Mouse (Mus musculus) lung, adult 18-20 months (tissue): ENCODE data around the gene Cys1.

Experiments
- DNase-seq, 2 experiments: peaks; one replicate each; pipeline ENCODE4 v3.0.0; 2022; ENCODE audit warnings: mixed read lengths in 2 of 2

Cys1 gene

DNA sequence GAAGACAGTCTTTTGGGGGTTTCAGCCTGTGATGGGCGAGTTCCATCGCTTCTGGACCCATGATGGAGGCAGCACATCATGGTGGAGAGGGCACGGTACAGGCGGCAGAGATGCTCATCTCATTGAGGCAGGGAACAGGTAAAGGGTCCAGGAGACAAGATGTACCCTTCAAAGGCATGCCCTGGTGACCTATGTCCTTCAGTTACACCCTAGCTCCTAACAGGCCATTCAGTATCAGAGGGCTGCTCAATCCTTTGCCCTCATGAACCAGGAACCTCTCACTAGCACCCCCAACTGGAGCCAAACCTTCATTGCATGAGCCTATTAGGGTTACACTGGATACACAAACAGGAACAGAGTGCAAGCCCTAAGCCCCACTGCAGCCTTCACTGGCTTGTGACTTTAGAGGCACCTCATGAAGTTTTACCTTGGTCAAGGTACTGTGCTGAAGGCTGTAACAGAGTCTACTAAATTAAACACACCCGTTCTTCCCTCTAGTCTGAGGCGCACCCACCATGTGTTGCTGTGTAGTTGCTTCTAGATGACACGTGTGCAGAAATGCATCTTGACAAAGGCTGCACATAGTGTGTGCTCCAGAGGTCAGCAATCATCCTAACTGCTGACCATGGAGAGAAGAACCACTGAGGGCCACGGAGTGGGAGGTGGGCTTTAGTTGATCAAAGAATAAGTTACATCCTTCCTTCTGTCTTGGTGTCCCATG is 16.0 kb upstream of the Cys1 start:
- DNase-seq, result no peak

DNA sequence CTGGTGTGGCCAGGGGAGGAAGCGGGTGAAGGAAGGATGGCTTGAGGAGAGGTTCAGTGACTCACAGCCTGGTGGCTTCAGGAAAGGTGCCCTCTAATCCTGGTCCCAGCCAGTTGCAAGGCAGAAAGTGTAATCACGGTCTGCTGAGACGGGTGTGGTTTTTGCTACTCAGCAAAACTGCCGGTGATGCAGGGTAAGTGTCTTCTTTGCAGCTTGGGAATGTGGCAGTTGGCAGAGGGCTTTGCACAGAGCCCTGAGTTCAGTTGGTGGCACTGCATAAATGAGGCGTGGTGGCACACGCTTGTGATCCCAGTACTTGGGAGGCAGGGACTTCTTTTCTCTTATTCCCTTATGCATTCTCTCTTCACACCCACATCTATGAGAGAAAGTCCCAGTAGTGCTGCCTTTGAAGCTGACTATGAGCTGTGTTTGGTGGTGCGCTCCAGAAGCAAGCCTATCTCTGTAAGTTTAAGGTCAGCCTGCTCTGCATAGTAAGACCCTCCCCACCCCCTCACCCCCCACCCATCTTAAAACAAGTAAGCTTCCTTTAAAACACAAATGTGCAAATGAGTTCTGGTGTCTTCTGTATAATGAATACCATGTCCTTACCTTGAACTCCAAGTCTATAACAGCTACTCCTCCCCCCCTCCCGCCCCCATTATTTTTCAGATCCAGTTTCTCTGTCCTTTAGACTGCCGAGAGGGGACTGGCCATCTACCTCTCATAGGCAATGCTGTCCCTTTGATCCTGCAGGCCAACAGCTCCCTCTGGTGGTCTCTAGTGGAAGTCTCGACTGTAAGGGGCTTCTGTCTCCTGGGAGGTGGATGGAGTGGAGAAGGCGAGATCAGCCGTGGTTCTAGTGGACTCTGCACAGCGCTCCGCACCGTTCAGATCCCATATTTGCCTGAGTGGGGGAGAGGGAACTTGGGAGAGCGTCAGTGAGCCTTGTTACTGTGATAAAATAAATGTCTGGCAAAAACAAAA is 15.2 kb upstream of the Cys1 start:
- DNase-seq, result peak; percentile 83 to 87

DNA sequence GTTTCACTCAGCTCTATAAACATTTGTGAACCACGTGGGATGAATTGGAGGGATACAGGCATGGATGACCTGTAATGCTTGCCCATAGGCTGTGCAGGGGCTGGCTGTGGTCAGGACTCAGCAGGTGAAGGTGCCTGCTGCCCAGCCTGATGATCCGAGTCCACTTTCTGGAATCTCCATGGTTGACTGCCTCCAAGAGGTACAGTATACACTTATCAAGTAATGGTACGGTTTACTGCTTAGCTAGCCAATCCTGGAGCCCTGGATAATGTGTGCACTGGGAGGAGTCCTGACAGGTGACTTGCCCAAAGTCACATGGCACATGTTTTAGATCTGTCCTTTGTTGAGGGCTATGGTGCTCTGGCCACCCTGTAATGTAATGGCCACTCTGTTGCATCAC is 8.7 kb upstream of the Cys1 start:
- no peak for DNase-seq

DNA sequence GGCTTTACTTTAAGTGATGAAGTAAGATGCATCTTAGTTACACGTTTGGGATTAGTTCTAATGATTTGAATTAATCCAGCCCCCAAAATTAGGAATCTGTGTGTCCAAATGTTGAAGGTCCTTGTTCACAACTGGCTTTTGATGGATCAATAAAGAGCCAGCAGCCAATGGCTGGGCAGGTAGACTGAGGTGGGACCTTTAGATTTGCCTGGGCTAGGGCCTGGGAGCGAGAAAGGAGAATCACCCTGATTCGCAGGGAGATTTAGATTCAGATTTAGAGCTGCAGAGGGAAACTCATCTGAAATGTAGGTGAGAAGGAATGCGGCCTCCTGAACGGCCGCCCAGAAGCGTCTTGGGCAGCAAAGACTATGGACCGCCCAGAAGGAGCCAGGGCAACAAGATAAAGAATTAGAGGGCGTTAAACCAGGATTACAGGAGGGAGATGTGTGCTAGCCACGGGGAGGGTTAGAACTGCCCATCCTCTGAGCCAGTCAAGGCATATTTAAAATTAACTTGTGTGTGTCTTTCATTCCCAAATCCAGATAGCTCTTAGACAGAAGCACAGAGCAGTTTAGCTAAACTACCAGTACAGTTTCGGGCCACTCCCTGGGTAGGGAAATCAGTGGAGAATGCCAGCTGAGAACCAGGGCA is 5.2 kb upstream of the Cys1 start:
- DNase-seq, result no peak

DNA sequence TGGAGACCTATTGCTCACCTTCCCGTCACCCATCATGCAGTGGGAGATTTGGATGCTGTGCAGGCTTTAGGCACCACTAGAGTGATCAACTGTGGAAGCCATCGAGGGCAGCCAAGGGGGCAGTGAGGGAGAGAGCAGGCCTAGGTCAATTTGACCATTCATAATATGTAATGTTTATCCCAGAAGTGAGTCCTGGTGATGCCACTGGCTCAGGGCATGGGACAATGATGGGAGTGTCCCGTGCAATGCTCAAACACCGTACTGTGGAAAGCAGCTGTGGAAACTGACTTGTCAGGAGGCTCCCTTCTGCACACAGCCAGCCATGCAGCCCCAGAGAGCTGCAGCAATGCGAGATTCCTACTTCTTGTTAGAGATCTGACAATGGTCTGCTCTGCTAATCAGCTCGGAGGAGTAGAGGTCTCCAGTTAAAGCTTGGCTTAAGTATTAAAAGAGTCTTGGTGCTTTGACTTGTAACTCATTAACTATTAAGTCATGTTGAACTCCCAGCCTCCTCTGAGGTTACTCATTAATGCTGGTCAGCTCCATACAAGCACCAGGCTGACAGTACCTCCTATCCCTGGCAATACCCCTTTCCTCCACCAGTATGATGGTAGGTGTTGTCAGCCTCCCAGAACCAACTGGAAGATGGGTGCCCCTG is 4.6 kb upstream of the Cys1 start:
- no peak for DNase-seq

DNA sequence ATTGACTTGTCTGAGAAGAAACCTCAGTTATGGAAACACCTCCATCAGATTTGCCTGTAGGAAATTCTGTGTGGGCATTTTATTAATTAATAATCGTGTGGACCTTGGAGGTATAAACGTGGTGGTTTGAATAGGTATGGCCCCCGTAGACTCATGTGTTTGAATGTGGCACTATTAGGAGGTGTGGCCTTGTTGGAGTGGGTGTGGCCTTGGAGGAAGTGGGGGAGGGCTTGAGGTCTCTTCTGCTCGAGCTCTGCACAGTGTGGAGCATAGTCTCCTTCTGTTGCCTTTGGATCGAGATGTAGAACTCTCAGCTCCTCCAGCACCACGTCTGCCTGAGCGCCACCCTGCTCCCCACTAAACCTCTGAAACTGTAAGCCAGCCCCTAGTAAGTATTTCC is 1.8 kb upstream of the Cys1 start:
- no peak for DNase-seq

DNA sequence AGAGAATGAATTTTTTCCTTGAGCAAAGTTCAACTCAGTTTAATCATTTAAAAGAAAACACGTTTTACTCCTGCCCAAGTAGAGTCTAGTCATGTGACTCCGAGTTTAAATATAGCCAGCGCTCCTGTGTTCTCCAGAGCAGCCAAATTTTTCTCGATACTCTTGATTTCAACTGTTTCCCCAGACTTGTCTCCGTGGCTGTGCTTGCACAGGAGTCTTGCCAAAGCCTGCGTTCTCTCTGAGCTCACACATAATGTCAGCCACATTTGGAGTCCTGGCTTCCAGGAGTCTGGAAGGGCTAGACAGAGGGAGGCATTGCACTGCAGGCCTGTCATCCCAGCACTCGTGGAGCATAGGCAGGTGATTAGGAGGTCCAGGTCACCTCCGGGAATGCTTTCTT is 950 bp upstream of the Cys1 start:
- peak; percentile 27 to 53 for DNase-seq

DNA sequence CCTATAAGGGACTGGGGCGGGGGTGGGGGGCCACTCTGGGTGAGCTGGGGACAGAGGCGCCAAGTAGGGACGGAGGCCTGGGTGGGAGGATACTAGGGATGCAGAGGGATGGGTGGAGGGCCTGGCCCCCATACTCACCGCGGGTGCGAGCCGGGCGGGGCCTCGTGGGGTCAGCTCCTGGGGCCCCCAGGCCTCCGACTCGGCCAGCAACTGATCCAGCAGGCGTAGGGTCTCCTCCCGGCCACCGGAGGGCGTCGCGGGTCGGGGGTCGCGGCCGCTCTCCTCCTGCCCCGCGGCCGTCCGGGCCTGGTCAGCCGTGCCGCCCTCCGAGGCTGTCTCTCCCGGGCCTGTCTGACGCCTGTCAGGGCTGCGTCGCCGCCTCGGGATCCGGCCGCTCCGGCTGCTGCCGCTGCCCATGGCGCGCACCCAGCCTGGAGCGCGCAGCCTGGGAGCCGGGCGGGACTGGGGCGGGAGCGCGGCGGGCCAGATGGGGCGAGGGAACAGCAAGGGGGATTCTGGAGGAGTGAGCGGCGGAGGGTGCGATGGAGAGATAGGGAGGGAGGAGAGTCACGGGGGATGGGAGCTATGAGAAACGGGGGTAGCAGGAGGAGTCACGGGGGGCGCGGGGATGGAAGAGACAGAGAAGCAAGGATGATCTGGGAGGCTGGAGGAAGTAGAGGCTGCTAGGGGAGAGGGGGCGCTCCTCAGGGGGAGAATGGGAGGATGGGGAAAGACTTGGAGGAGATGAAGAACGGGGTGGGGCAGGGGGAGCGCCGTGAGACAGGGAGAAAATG is 924 bp downstream of the Cys1 start:
- no peak for DNase-seq

DNA sequence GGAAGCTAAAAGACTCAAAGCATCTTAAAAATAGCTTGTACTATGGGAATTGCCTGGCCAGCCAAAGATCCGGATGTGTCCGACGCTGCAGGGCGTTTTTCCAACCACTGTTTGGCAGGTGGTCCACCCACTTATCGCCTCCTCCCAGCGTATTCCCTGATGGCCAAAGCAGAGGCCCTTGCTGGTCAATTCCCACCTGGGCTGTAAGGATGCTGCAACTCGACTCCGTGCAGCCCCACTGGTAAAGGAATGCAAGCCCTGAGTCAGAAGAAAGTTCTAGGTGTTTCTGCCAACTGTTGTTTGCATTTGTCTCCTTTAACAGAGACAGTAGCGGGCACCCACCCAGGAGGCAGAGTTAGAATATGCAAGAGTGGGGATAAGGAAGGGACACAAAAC is 1.5 kb downstream of the Cys1 start:
- peak in 1 of 2 experiments; percentile 14 for DNase-seq

DNA sequence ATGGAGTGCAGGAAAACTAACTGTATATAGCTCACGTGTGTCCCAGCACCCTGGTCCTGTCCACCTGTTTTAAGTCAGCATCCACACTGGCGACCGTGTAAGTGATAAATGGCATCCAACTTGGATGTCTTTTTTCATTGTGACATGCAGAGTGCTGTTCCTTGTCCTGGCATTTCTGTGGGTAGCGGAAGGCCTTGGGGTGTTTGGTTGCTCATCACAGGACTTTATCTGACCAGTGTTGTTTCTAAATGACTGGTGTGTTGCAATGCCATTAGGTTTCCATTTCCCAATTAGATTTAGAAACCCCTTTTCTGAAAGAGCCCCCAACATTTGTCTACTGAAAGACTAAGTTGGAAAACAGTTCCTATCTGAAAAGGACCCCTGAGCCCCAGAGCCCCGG is 19.5 kb downstream of the Cys1 start:
- no peak for DNase-seq

DNA sequence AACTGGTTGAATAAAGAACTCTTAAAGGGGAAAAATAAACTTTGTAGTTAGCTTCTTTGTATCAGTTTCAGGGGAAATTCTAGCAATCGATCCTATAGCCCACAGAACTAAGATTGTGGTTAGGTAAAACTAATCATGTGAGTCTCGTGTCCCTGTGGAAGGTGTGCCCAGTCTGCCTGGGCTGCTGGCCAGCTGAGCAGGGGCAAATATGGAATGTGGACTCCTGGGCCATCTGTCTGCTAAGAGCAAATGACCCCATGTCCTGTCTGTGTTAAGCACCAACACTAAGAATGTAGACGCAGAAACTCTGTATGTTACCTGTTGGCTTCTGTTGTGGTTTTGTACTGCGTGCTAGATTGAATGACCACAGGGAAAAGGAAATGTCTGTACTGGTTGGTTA is 20.5 kb downstream of the Cys1 start:
- DNase-seq, result no peak

DNA sequence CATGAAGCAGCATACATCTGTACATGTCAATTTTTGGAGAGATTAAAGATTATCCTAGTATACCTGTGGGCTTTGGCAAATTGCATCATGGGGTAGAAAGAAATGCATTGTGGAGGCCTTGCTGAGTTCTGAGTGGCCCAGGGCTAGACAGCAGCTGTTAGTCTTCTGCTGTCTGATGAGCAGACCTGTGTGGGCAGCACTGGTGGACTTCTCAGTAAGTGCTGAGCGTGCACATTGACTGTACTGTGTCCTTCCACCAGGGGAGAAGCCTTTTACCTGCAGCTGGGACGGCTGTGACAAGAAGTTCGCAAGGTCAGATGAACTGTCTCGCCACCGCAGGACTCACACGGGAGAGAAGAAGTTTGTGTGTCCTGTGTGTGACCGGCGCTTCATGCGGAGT is 21.7 kb downstream of the Cys1 start:
- no peak for DNase-seq

DNA sequence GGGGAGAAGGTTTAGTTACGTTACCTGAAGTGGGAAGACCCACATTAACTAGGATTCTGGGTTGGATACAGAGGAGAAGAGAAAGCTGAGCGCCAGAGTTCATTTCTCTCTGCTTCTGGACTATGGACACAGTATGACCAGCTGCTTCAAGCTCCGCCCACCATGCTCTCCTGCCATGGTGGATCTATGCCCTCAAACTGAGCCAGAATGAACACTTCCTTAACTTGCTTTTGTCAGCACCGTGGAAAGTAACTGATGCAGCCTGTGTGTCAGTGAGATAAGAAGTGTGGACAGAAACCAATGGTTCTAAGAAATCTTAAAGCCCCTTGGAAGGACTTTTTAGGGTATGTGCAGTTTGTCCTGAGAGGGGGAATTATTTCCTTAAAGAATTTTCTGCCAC is 22.6 kb downstream of the Cys1 start:
- no peak for DNase-seq

DNA sequence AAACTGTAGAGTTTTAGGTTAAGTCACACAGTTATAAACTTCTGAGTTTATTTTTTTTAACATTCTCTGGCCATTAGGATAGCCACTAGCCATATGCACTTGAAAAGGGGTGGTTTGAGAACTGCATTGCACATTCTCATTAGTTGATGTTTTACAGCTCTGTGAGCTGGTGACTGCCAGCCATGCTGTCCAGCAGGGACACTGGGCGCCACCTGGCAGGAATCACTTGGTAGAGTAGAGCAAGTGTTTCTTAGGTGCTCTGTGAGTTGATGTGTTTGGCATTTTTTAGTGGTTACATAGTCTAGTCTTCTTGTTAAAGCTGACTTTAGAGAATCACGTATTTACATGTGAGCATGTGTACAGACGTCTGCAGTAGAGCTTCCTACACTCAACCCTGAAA is 25.2 kb downstream of the Cys1 start:
- DNase-seq, result no peak

DNA sequence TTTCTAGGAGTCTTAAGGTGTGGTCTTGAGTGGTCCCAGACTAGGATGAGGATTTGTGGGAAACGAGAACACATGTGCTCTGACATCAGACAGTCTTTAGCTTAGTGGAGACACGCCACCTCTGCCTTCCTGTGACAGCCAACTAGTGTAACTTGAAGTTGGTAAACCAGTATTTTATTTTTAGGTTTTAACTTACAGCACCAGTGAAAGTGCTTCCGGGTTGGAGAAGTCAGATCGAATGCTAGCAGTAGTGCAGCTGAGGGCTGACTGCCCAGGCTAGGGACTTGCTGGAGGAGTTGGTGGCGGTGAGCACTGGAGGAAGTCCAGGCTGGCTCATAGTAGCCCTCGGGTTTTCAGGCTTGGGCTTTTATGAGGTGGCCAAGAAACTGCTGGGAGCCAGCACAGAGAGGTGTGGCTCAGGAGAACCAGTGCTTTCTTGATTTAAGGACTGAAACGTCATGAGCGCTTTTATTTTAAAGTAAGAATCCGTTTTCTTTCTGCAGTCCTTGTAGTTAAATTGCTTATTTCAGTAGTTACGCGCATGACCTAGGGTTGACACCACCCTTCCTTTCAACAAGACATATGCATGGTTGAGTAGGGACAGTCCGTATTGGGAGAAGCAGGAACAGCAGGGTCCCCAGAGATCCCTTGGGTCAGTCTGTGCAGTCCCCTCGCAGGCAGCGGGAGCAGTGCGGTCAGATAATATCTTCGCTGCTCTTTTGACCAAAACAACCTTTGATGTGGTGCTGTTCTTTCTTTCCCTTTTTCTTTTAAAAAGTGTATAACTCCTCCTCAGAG is 27.3 kb downstream of the Cys1 start:
- DNase-seq, result no peak

DNA sequence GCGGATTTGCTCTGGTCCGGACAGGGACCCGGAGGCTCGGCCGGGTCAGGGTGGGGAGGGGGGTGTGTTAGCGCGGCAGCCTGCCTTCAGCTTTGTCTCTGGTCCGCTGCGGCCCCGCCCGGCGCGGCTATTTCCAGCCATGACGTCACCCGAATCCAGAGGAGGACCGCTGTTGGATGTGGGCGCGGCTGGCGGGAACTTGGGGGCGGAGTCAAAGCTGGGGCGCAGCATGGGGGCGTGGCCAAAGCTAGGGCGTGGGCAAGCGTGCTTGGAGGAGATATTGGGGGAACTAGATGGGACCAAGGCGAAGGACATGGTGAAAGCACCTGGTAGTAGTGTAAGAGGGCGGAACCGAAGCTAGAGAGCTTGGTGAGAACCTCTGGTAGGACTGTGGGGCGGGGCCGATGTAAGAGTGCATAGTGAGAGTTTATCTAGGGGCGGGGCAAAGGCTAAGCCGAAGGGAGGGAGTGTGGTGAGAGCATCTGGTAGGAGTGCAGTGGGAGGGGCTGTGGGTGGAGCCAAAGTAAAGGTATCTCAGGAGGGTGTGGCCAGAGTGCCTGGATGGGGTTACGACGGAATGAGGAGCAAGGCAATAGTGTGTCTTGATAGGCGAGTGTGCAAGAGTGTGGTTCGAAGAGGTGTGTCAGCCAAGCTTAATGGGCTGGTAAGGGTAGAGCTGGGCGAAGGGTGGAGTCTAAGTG is 29.8 kb downstream of the Cys1 start:
- DNase-seq, result peak; percentile 98 to 99

DNA sequence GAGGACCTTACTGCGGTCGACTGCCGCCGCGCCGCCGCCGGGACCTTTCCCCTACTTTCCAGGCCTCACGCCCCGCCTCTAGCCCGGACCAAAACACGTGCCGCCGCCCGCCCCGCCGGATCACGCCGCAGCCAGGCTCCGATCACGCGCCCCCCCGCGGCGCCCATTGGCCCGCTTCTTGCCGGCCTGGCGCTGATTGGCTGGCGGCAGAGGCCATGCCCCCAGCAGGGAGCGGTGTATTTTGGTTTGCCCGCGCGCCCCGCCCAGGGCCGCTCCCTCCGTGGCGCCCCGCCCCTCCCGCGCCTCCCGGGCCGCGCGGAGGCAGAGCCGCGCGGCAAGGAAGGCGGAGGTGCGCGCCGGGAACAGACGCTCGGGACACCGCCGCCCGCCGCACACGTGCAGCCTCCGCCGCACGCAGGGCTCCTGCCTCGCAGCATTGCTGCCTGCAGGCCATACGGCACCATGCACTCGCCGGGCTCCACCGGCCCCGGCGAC is 30.5 kb downstream of the Cys1 start, which contains the start of gene Klf11:
TSS of gene Klf11 (plus strand) at position 212 of the 495 bp plus-strand sequence.
- peak; percentile 98 for DNase-seq

DNA sequence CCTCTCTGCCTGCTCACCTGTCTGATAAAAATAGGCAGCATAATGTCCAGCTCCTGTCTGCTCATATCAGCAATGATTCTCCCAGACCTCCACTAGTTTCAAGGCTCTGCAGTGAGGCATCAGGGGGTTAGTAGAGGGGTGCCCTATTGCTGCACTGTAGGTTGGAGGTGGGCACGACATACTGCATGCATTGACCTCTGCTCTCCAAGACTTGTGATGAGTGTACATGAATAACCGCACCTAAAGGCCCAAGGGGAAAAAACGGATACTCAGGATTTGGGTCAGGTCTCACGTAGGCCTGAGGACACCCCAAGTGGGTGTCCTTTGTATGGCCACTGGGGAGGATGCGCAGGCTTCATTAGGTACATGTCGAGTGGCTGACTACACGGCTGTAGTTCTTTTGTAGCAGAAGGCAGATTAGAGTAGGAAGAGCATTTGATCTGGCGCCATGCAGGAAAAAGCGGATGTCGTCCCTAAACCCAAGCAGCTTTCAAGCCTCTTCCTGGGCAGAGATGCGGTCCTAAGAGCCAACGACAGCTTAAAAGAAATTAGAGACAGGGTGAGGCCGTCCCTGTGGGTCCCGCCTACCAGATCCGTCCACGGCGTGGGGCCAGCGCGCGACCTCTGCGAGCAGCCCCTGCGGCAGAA is 31.1 kb downstream of the Cys1 start:
- no peak for DNase-seq

DNA sequence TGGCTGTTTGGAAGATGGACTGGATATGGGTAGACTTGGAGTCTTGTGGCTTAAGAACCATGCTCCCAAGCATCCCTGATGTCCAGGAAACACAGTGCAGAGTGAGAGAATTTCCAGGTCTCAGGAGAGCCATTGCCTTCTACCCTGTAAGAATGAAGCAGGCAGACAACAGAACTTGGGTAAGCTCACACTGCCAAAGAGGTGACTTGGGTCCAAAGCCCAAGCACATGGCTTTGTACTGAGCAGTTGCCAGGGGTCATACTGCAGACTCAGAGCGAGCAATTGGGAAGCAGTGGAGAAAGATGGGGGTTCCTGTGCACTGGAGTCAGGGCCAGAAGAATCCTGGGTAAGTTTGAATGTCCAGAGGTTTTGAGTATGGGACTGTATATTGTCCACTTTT is 33.5 kb downstream of the Cys1 start:
- DNase-seq, result no peak

DNA sequence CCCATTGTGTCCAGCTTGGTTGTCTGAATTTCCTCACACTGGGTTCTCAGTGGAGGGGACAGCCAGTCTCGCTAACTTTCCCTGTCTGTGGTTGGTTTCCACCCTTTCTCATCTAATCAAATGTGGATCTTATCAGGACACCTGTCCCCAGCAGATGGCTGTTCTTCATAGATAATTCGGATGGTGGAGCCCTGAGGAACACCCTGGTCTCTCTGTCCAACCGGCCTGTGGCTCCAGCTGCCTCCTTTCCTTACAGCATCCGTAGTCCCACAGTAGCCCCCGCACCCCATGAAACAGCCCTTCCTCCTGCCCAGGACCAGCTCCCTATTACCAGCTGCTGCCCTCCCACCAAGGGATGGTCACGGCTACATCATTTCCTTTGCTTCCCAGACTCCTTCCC is 35.7 kb downstream of the Cys1 start:
- DNase-seq, result no peak
